ENCODE assay signal across 17 mouse cellular contexts in the genomic region with DNA sequence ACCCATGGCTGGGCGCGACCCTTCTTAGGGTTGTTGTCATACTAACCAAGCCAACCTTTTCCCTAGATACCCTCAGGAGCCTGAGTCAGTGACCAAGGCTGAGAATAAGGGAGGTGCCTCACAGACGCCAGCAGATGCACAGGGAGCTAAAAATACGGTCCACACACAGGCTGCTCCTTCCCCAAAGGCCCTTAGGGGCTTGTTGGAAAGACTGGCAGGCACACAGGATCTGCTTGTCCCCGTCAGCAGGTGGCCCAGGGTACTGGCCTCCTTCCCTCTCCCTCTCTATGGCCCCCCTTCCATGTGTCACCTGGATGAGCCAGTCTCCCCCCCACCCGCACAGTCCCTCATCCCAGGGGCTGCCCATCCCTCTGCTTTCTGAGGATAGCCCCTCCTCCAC. TPM values are rescaled to one million over a fixed set of nuclear protein-coding genes. Genes with fewer than 3 reads are reported as not detected.
DNase-seq lines count a peak whose midpoint lies in the region; ATAC-seq and TF ChIP-seq lines count a peak whose summit lies in the region.
"Had no signal": no experiment of that assay in that cellular context is flagged by ENCODE, and none has a peak within 500 bp of the region (broad histone marks: within the 10 kb centered on the region; RNA-seq: fewer than 3 reads in every experiment).

No protein-coding gene starts in this region.

- H3K9ac ChIP-seq in heart, adult 2 months (ENCODE audit: low read depth, low read length), result peak overlapping the region; percentile 47; the same call in 1 of the 2 replicates
- no peak overlapping the region for H3K9ac ChIP-seq in embryonic facial prominence, embryonic 15.5 days
- peak overlapping the region; percentile 41 for H3K9ac ChIP-seq in heart, embryonic 13.5 days
- H3K9ac ChIP-seq: liver, postnatal 0 days; midbrain, embryonic 12.5 days; neural tube, embryonic 15.5 days had no signal

- 0 out of 2 replicates have a peak, but pooled peaks have one; percentile 13 for TF ChIP-seq POLR2A in heart, adult 2 months (IDR thresholded peaks at IDR 0.05; ENCODE audit: insufficient read depth, low read depth, low read length)

- intact Hi-C loops in heart, adult 2 months (cut with DNase I), result loop anchor here (2.0 to 5.0 kb wide), 2 partner anchors 23 to 40 kb away; no protein-coding TSS in a partner anchor
- intact Hi-C loops in heart, postnatal 25 days (cut with DNase I), result loop anchor here (5.0 kb wide), 1 partner anchor 55 kb away; no protein-coding TSS in a partner anchor

- H3K4me2 ChIP-seq in embryonic facial prominence, embryonic 15.5 days (replicated peaks), result no peak overlapping the region
- no peak overlapping the region for H3K4me2 ChIP-seq in heart, embryonic 13.5 days
- H3K4me2 ChIP-seq: midbrain, embryonic 12.5 days; neural tube, embryonic 15.5 days had no signal

- no peaks in the 10 kb centered on the region for H3K79me2 ChIP-seq in heart, adult 2 months (replicated peaks; ENCODE audit: control insufficient read depth, insufficient read depth, low read length)

- TF ChIP-seq EP300 in heart, adult 2 months (IDR thresholded peaks at IDR 0.05; ENCODE audit: insufficient read depth, low read depth, low read length), result peak; percentile 81

- H3K36me3 ChIP-seq in heart, adult 2 months (ENCODE audit: control insufficient read depth, insufficient read depth, low read length), result no peaks in the 10 kb centered on the region
- no peaks in the 10 kb centered on the region for H3K36me3 ChIP-seq in embryonic facial prominence, embryonic 15.5 days
- H3K36me3 ChIP-seq in heart, embryonic 13.5 days, result no peaks in the 10 kb centered on the region
- no peaks in the 10 kb centered on the region for H3K36me3 ChIP-seq in limb, embryonic 10.5 days
- H3K36me3 ChIP-seq: G1E; midbrain, embryonic 12.5 days; neural tube, embryonic 15.5 days had no signal

- peaks cover 9% of the 10 kb centered on the region for H3K4me1 ChIP-seq in heart, adult 2 months (ENCODE audit: control insufficient read depth, insufficient read depth, low read length)
- peaks cover 30% of the 10 kb centered on the region for H3K4me1 ChIP-seq in embryonic facial prominence, embryonic 15.5 days
- H3K4me1 ChIP-seq in heart, embryonic 13.5 days, result peaks cover 61% of the 10 kb centered on the region
- H3K4me1 ChIP-seq in limb, embryonic 10.5 days, result peaks cover 35% of the 10 kb centered on the region

- DNase-seq in heart, adult 2 months, result peak; percentile 43 to 67
- no peak for DNase-seq in heart, postnatal 25 days (ENCODE audit: low spot score)
- DNase-seq in limb, embryonic 10.5 days (ENCODE audit: low spot score), result no peak
- DNase-seq in cerebellum, adult 11 months, result no peak
- DNase-seq: kidney, adult 8-10 months; kidney, postnatal 36 days; liver; liver, postnatal 0 days; lung, postnatal 36 days; thymus, postnatal 36 days had no signal

- H3K27me3 ChIP-seq in heart, adult 2 months (ENCODE audit: control insufficient read depth, insufficient read depth, low read length), result no peaks in the 10 kb centered on the region
- no peaks in the 10 kb centered on the region for H3K27me3 ChIP-seq in embryonic facial prominence, embryonic 15.5 days
- no peaks in the 10 kb centered on the region for H3K27me3 ChIP-seq in heart, embryonic 13.5 days (replicated peaks)
- no peaks in the 10 kb centered on the region for H3K27me3 ChIP-seq in limb, embryonic 10.5 days (ENCODE audit: low read depth, poor library complexity, severe bottlenecking)
- H3K27me3 ChIP-seq: midbrain, embryonic 12.5 days; neural tube, embryonic 15.5 days had no signal

- peak overlapping the region; percentile 88 for H3K27ac ChIP-seq in heart, adult 2 months
- H3K27ac ChIP-seq in embryonic facial prominence, embryonic 15.5 days (replicated peaks), result peak overlapping the region; percentile 7; the same call in 1 of the 2 replicates
- H3K27ac ChIP-seq in heart, embryonic 13.5 days (replicated peaks), result peak overlapping the region; percentile 91
- H3K27ac ChIP-seq in limb, embryonic 10.5 days, result peak overlapping the region; percentile 51; the same call in 1 of the 2 replicates
- H3K27ac ChIP-seq: midbrain, embryonic 12.5 days; neural tube, embryonic 15.5 days had no signal

- no peak for ATAC-seq in embryonic facial prominence, embryonic 15.5 days (ENCODE audit: insufficient number of reproducible peaks, low FRiP score, low TSS enrichment, low read depth)
- no peak for ATAC-seq in heart, embryonic 13.5 days (ENCODE audit: extremely low read depth, insufficient number of reproducible peaks, low FRiP score, low TSS enrichment)
- ATAC-seq in cerebellum, adult (ENCODE audit: insufficient number of reproducible peaks, low FRiP score, low TSS enrichment), result no peak
- ATAC-seq: CD4-positive, CD25-positive, alpha-beta regulatory T cell, adult 4 months; liver, postnatal 0 days had no signal

- no peaks in the 10 kb centered on the region for H3K9me3 ChIP-seq in embryonic facial prominence, embryonic 15.5 days (replicated peaks)
- no peaks in the 10 kb centered on the region for H3K9me3 ChIP-seq in heart, embryonic 13.5 days
- H3K9me3 ChIP-seq in limb, embryonic 10.5 days (replicated peaks), result no peaks in the 10 kb centered on the region
- H3K9me3 ChIP-seq: G1E; midbrain, embryonic 12.5 days; neural tube, embryonic 15.5 days had no signal

- no peak for TF ChIP-seq CTCF in heart, adult 2 months (IDR thresholded peaks at IDR 0.05)

- no peak overlapping the region for H3K4me3 ChIP-seq in heart, adult 2 months
- H3K4me3 ChIP-seq in embryonic facial prominence, embryonic 15.5 days (replicated peaks), result no peak overlapping the region
- no peak overlapping the region for H3K4me3 ChIP-seq in heart, embryonic 13.5 days
- no peak overlapping the region for H3K4me3 ChIP-seq in limb, embryonic 10.5 days
- H3K4me3 ChIP-seq: midbrain, embryonic 12.5 days; neural tube, embryonic 15.5 days had no signal

- WGBS in heart, adult 2 months, result 58% methylated on average over 6 of the region's 6 CpGs
- WGBS in embryonic facial prominence, embryonic 15.5 days, result 55% methylated on average over 6 of the region's 6 CpGs
- 52% methylated on average over 6 of the region's 6 CpGs for WGBS in heart, embryonic 13.5 days
- 79% methylated on average over 6 of the region's 6 CpGs for WGBS in limb, embryonic 10.5 days

RNA-seq across cellular contexts. Expression of gene Apol6, which starts 16.9 kb away (rescaled TPM):
- total RNA-seq in heart, adult 2 months (2021), result under 1 TPM; 0.47 to 0.89 TPM
- 3.3 and 8.0 TPM in 2 replicates for polyA plus RNA-seq in heart, adult 2 months (2012; rRNA removed)
- total RNA-seq in heart, postnatal 25 days (2021), result under 1 TPM; 0.67 to 0.86 TPM
- 0.26 and 0.33 TPM in 2 replicates for polyA plus RNA-seq in embryonic facial prominence, embryonic 15.5 days (2015; fragmentation: Nextera tagmentation; extraction: Ambion mirVana)
- 0.06 and 0.15 TPM in 2 replicates for polyA plus RNA-seq in heart, embryonic 13.5 days (2015; fragmentation: Nextera tagmentation; extraction: Ambion mirVana)
- polyA plus RNA-seq in limb, embryonic 10.5 days (2016; fragmentation: Nextera tagmentation; extraction: Ambion mirVana), result 0.14 TPM in 1 of 2 replicates, not detected in the other
- polyA plus RNA-seq: CD4-positive, CD25-positive, alpha-beta regulatory T cell, adult 4 months; G1E; liver, postnatal 0 days; midbrain, embryonic 12.5 days; neural tube, embryonic 15.5 days had no signal

RNA-seq across cellular contexts. Expression of gene Mb, which starts 22.8 kb away (rescaled TPM):
- over 10,000 TPM; 17,740 to 20,311 TPM for total RNA-seq in heart, adult 2 months (2021)
- 16,399 and 21,043 TPM in 2 replicates for polyA plus RNA-seq in heart, adult 2 months (2012; rRNA removed)
- total RNA-seq in heart, postnatal 25 days (2021), result over 10,000 TPM; 17,245 to 18,320 TPM
- polyA plus RNA-seq in embryonic facial prominence, embryonic 15.5 days (2015; fragmentation: Nextera tagmentation; extraction: Ambion mirVana), result 5.8 and 6.9 TPM in 2 replicates
- 519 and 566 TPM in 2 replicates for polyA plus RNA-seq in heart, embryonic 13.5 days (2015; fragmentation: Nextera tagmentation; extraction: Ambion mirVana)
- 0.44 and 0.60 TPM in 2 replicates for polyA plus RNA-seq in limb, embryonic 10.5 days (2016; fragmentation: Nextera tagmentation; extraction: Ambion mirVana)
- total RNA-seq: G1E had no signal
- polyA plus RNA-seq: CD4-positive, CD25-positive, alpha-beta regulatory T cell, adult 4 months; G1E; midbrain, embryonic 12.5 days had no signal

Comparison
In these comparisons a context has a peak if more than half of its experiments do, and no peak if none do; other contexts are left out.
1. DNase-seq: peak in heart, adult 2 months (2 of 2); none in heart, postnatal 25 days (single experiment), limb, embryonic 10.5 days (single experiment) and cerebellum, adult 11 months (single experiment).
2. H3K27ac ChIP-seq: peak in every context shown above with its lines; median percentile 91 in heart, embryonic 13.5 days; 88 in heart, adult 2 months; 51 in limb, embryonic 10.5 days; 7 in embryonic facial prominence, embryonic 15.5 days.
3. RNA of gene Mb, which starts 22.8 kb away (polyA plus RNA-seq): 16,399 to 21,043 TPM in heart, adult 2 months and 519 to 566 TPM in heart, embryonic 13.5 days; 5.8 to 6.9 TPM in embryonic facial prominence, embryonic 15.5 days and 0.44 to 0.60 TPM in limb, embryonic 10.5 days; every median in the first group is over 10 times any median in the second.